In the genomic region with DNA sequence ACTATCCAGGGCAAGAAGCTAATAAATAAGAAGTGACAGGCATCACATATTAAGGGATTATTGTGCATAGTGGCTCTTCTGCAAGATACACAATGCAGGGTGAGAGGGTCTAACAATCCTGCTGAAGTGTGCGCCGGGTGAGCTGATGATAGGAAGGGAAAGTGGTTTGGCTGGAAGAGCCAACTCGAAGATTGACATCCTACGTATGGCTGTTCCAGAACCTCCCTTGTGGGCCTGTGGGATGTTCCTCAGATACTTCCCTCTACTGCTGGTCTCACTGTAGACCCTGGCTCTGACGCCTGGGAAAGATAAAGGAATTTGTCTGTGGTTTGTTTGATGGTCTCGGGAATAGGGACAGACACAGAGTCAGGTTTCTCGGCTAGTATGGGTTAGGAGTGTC, we compare ENCODE assay signal across 29 mouse cellular contexts.
DNase-seq lines count a peak whose midpoint lies in the region; ATAC-seq and TF ChIP-seq lines count a peak whose summit lies in the region.
"Had no signal": no experiment of that assay in that cellular context is flagged by ENCODE, and none has a peak within 500 bp of the region (broad histone marks: within the 10 kb centered on the region; RNA-seq: fewer than 3 reads in every experiment).

No protein-coding gene starts in this region.

- no peaks in the 10 kb centered on the region for H3K36me3 ChIP-seq in embryonic facial prominence, embryonic 14.5 days (ENCODE audit: control insufficient read depth, insufficient read depth, low read length)
- H3K36me3 ChIP-seq in embryonic facial prominence, embryonic 10.5 days (replicated peaks), result no peaks in the 10 kb centered on the region
- no peaks in the 10 kb centered on the region for H3K36me3 ChIP-seq in midbrain, embryonic 12.5 days
- no peaks in the 10 kb centered on the region for H3K36me3 ChIP-seq in midbrain, embryonic 16.5 days (ENCODE audit: control insufficient read depth, insufficient read depth, low read length)
- no peaks in the 10 kb centered on the region for H3K36me3 ChIP-seq in embryonic facial prominence, embryonic 15.5 days
- no peaks in the 10 kb centered on the region for H3K36me3 ChIP-seq in midbrain, postnatal 0 days (ENCODE audit: insufficient read depth, low read length)
- H3K36me3 ChIP-seq: embryonic facial prominence, embryonic 13.5 days; hindbrain, embryonic 15.5 days; intestine, embryonic 15.5 days; limb, embryonic 15.5 days; neural tube, embryonic 13.5 days had no signal

- no peak for ATAC-seq in embryonic facial prominence, embryonic 14.5 days (ENCODE audit: low read depth)
- peak; percentile 39; the same call in 1 of the 2 replicates for ATAC-seq in midbrain, embryonic 12.5 days (ENCODE audit: low FRiP score, low read depth)
- no peak; the same call in 1 of the 2 replicates for ATAC-seq in midbrain, embryonic 16.5 days
- 0 out of 2 replicates have a peak, but pooled peaks have one; percentile 12 for ATAC-seq in embryonic facial prominence, embryonic 15.5 days (ENCODE audit: insufficient number of reproducible peaks, low FRiP score, low TSS enrichment, low read depth)
- ATAC-seq in midbrain, postnatal 0 days (ENCODE audit: low FRiP score), result no peak
- ATAC-seq: intestine, embryonic 15.5 days had no signal

- no peak overlapping the region for H3K4me2 ChIP-seq in embryonic facial prominence, embryonic 14.5 days (ENCODE audit: low read depth, low read length)
- 0 out of 2 replicates have a peak overlapping the region, but pooled peaks have one; percentile 13 for H3K4me2 ChIP-seq in midbrain, embryonic 12.5 days (replicated peaks)
- no peak overlapping the region for H3K4me2 ChIP-seq in midbrain, embryonic 16.5 days (ENCODE audit: low read length)
- H3K4me2 ChIP-seq in embryonic facial prominence, embryonic 15.5 days (replicated peaks), result no peak overlapping the region
- H3K4me2 ChIP-seq in midbrain, postnatal 0 days (ENCODE audit: low read depth, low read length, poor library complexity, severe bottlenecking), result no peak overlapping the region
- H3K4me2 ChIP-seq: intestine, embryonic 15.5 days; limb, embryonic 15.5 days; lung, embryonic 14.5 days had no signal

- peaks cover 50% of the 10 kb centered on the region for H3K4me1 ChIP-seq in embryonic facial prominence, embryonic 14.5 days (ENCODE audit: control insufficient read depth, insufficient read depth, low read length)
- H3K4me1 ChIP-seq in embryonic facial prominence, embryonic 10.5 days, result peaks cover 74% of the 10 kb centered on the region
- peaks cover 40% of the 10 kb centered on the region for H3K4me1 ChIP-seq in midbrain, embryonic 12.5 days
- peaks cover 26% of the 10 kb centered on the region for H3K4me1 ChIP-seq in midbrain, embryonic 16.5 days (ENCODE audit: control insufficient read depth, insufficient read depth, low read length)
- H3K4me1 ChIP-seq in embryonic facial prominence, embryonic 15.5 days, result peaks cover 35% of the 10 kb centered on the region
- H3K4me1 ChIP-seq in midbrain, postnatal 0 days (ENCODE audit: insufficient read depth, low read length), result 0 out of 2 replicates have a peak, but pooled peaks cover 12% of the 10 kb centered on the region
- H3K4me1 ChIP-seq: intestine, embryonic 15.5 days had no signal

- H3K27ac ChIP-seq in embryonic facial prominence, embryonic 14.5 days (replicated peaks; ENCODE audit: low read depth, low read length), result no peak overlapping the region
- H3K27ac ChIP-seq in embryonic facial prominence, embryonic 10.5 days (replicated peaks), result no peak overlapping the region
- H3K27ac ChIP-seq in midbrain, embryonic 12.5 days (replicated peaks), result peak overlapping the region; percentile 64; the same call in 1 of the 2 replicates
- no peak overlapping the region for H3K27ac ChIP-seq in midbrain, embryonic 16.5 days (ENCODE audit: low read length)
- no peak overlapping the region for H3K27ac ChIP-seq in embryonic facial prominence, embryonic 15.5 days (replicated peaks)
- 0 out of 2 replicates have a peak overlapping the region, but pooled peaks have one; percentile 26 for H3K27ac ChIP-seq in midbrain, postnatal 0 days (ENCODE audit: low read depth, low read length)
- H3K27ac ChIP-seq: embryonic facial prominence, embryonic 13.5 days; intestine, embryonic 15.5 days; limb, embryonic 15.5 days; liver, embryonic 14.5 days; neural tube, embryonic 13.5 days had no signal

- H3K27me3 ChIP-seq in embryonic facial prominence, embryonic 14.5 days (replicated peaks; ENCODE audit: control insufficient read depth, insufficient read depth, low read length), result no peaks in the 10 kb centered on the region
- peaks cover 40% of the 10 kb centered on the region for H3K27me3 ChIP-seq in embryonic facial prominence, embryonic 10.5 days (replicated peaks; ENCODE audit: low read depth, poor library complexity, severe bottlenecking)
- H3K27me3 ChIP-seq in midbrain, embryonic 12.5 days, result peaks cover 40% of the 10 kb centered on the region
- no peaks in the 10 kb centered on the region for H3K27me3 ChIP-seq in midbrain, embryonic 16.5 days (ENCODE audit: control insufficient read depth, insufficient read depth, low read depth, low read length)
- H3K27me3 ChIP-seq in embryonic facial prominence, embryonic 15.5 days, result peaks cover 8% of the 10 kb centered on the region; the same call in 1 of the 2 replicates
- no peaks in the 10 kb centered on the region; the same call in 1 of the 2 replicates for H3K27me3 ChIP-seq in midbrain, postnatal 0 days (ENCODE audit: insufficient read depth, low read length)
- H3K27me3 ChIP-seq: CH12.LX; intestine, embryonic 15.5 days had no signal

- peak; percentile 54 for DNase-seq in embryonic facial prominence, embryonic 14.5 days (ENCODE audit: low spot score)
- no peak for DNase-seq in embryonic facial prominence, embryonic 10.5 days (ENCODE audit: low spot score)
- no peak for DNase-seq in midbrain, postnatal 0 days (ENCODE audit: low spot score)
- no peak for DNase-seq in ovary, postnatal 14 days (ENCODE audit: low spot score)
- no peak for DNase-seq in liver
- DNase-seq: adrenal gland, adult 8-10 months; cerebellum, adult 11-12 months; cerebellum, adult 9-11 months; embryo, embryonic 11 days; gastrocnemius, postnatal 14 days; heart, postnatal 14 days; kidney, adult 2 months; kidney, postnatal 10 days; layer of hippocampus, postnatal 36 days; lung, embryonic 14.5 days; lung, postnatal 14 days; right cerebral cortex, adult 18-20 months; right cerebral cortex, postnatal 4 days had no signal

- no peak overlapping the region for H3K9ac ChIP-seq in embryonic facial prominence, embryonic 14.5 days (ENCODE audit: low read depth, low read length)
- H3K9ac ChIP-seq in midbrain, embryonic 12.5 days (replicated peaks), result no peak overlapping the region
- H3K9ac ChIP-seq in midbrain, embryonic 16.5 days (ENCODE audit: low read depth, low read length), result no peak overlapping the region
- no peak overlapping the region for H3K9ac ChIP-seq in embryonic facial prominence, embryonic 15.5 days
- no peak overlapping the region for H3K9ac ChIP-seq in midbrain, postnatal 0 days (replicated peaks; ENCODE audit: low read length, poor library complexity, severe bottlenecking)
- H3K9ac ChIP-seq: embryonic facial prominence, embryonic 13.5 days; hindbrain, embryonic 15.5 days; intestine, embryonic 15.5 days; limb, embryonic 15.5 days; liver, embryonic 14.5 days; lung, embryonic 14.5 days; neural tube, embryonic 13.5 days had no signal

- WGBS in embryonic facial prominence, embryonic 14.5 days, result 39% methylated on average over 7 of the region's 7 CpGs
- 58% methylated on average over 7 of the region's 7 CpGs for WGBS in embryonic facial prominence, embryonic 10.5 days
- WGBS in midbrain, embryonic 12.5 days, result 41% methylated on average over 7 of the region's 7 CpGs
- 45% methylated on average over 7 of the region's 7 CpGs for WGBS in midbrain, embryonic 16.5 days
- 29% methylated on average over 7 of the region's 7 CpGs for WGBS in embryonic facial prominence, embryonic 15.5 days
- WGBS in midbrain, postnatal 0 days, result 44% methylated on average over 7 of the region's 7 CpGs

- TF ChIP-seq CTCF in midbrain, postnatal 0 days (IDR thresholded peaks at IDR 0.05), result no peak

- no peaks in the 10 kb centered on the region for H3K9me3 ChIP-seq in embryonic facial prominence, embryonic 14.5 days (ENCODE audit: control insufficient read depth, low read length)
- no peaks in the 10 kb centered on the region for H3K9me3 ChIP-seq in embryonic facial prominence, embryonic 10.5 days
- H3K9me3 ChIP-seq in midbrain, embryonic 12.5 days, result no peaks in the 10 kb centered on the region
- no peaks in the 10 kb centered on the region for H3K9me3 ChIP-seq in midbrain, embryonic 16.5 days (replicated peaks; ENCODE audit: control insufficient read depth, low read length, poor library complexity, severe bottlenecking)
- H3K9me3 ChIP-seq in embryonic facial prominence, embryonic 15.5 days (replicated peaks), result no peaks in the 10 kb centered on the region
- no peaks in the 10 kb centered on the region for H3K9me3 ChIP-seq in midbrain, postnatal 0 days (ENCODE audit: low read length)
- H3K9me3 ChIP-seq: embryonic facial prominence, embryonic 13.5 days; hindbrain, embryonic 15.5 days; intestine, embryonic 15.5 days; limb, embryonic 15.5 days; neural tube, embryonic 13.5 days had no signal

- no peak overlapping the region for H3K4me3 ChIP-seq in embryonic facial prominence, embryonic 14.5 days (ENCODE audit: low read depth, low read length)
- no peak overlapping the region for H3K4me3 ChIP-seq in embryonic facial prominence, embryonic 10.5 days
- no peak overlapping the region for H3K4me3 ChIP-seq in midbrain, embryonic 12.5 days
- no peak overlapping the region for H3K4me3 ChIP-seq in midbrain, embryonic 16.5 days (ENCODE audit: low read depth, low read length)
- no peak overlapping the region for H3K4me3 ChIP-seq in embryonic facial prominence, embryonic 15.5 days (replicated peaks)
- H3K4me3 ChIP-seq in midbrain, postnatal 0 days (ENCODE audit: low read depth, low read length), result no peak overlapping the region
- H3K4me3 ChIP-seq: embryonic facial prominence, embryonic 13.5 days; hindbrain, embryonic 15.5 days; intestine, embryonic 15.5 days; limb, embryonic 15.5 days; myocyte; neural tube, embryonic 13.5 days had no signal

Comparison
In these comparisons a context has a peak if more than half of its experiments do, and no peak if none do; other contexts are left out.
1. ATAC-seq: peak in midbrain, embryonic 12.5 days (single experiment) and embryonic facial prominence, embryonic 15.5 days (single experiment); none in embryonic facial prominence, embryonic 14.5 days (single experiment), midbrain, embryonic 16.5 days (single experiment) and midbrain, postnatal 0 days (single experiment).
2. H3K27ac ChIP-seq: peak in midbrain, embryonic 12.5 days (single experiment) and midbrain, postnatal 0 days (single experiment); none in embryonic facial prominence, embryonic 14.5 days (single experiment), embryonic facial prominence, embryonic 10.5 days (single experiment), midbrain, embryonic 16.5 days (single experiment) and embryonic facial prominence, embryonic 15.5 days (single experiment).